Mouse (Mus musculus) MEL (cell line): ENCODE data around the gene Pfkfb4. TPM values are rescaled to one million over a fixed set of nuclear protein-coding genes. Genes with fewer than 3 reads are reported as not detected.

Experiments used
- DNase-seq: peaks from one replicate; pipeline ENCODE4 v3.0.0; 2011; ENCODE audit warnings: low read depth, low spot score
- H3K27ac ChIP-seq: 2 replicates; pipeline ENCODE4 v1.5.1; 2012; ENCODE audit warnings: low read depth, mild to moderate bottlenecking, control low read depth, low read length, moderate library complexity; ENCODE audit not compliant: control insufficient read depth
- H3K27me3 ChIP-seq, 2 experiments: fragments of 150-350 bp in 1 of 2; sonication (generic) in 1 of 2; 2 replicates each; pipeline ENCODE4 v1.6.1; 2012; ENCODE audit warnings: low read length in 2 of 2, mild to moderate bottlenecking in 2 of 2, improper control_type of control experiment in 1 of 2, moderate library complexity in 1 of 2; ENCODE audit not compliant: insufficient read depth in 2 of 2, control insufficient read depth in 1 of 2
- H3K36me3 ChIP-seq, 2 experiments: 2 replicates each; pipeline ENCODE4 v1.6.1; 2012 to 2014; ENCODE audit warnings: low read length in 2 of 2, improper control_type of control experiment in 1 of 2, inconsistent platforms in 1 of 2, mild to moderate bottlenecking in 1 of 2; ENCODE audit not compliant: insufficient read depth in 2 of 2, control insufficient read depth in 1 of 2
- H3K4me1 ChIP-seq, 2 experiments: fragments of 150-350 bp in 1 of 2; sonication (generic) in 1 of 2; 2 replicates each; pipeline ENCODE4 v1.6.1; 2012; ENCODE audit warnings: low read length in 2 of 2, improper control_type of control experiment in 1 of 2, mild to moderate bottlenecking in 1 of 2; ENCODE audit not compliant: insufficient read depth in 2 of 2, control insufficient read depth in 1 of 2
- H3K4me3 ChIP-seq, 2 experiments: fragments of 150-350 bp in 1 of 2; sonication (generic) in 1 of 2; 2 replicates each; pipeline ENCODE4 v1.5.1; 2012; ENCODE audit warnings: low read depth in 2 of 2, low read length in 2 of 2, mild to moderate bottlenecking in 2 of 2, moderate library complexity in 2 of 2, control low read depth in 1 of 2, improper control_type of control experiment in 1 of 2; ENCODE audit not compliant: control insufficient read depth in 1 of 2, insufficient read depth in 1 of 2
- H3K79me2 ChIP-seq: 2 replicates; pipeline ENCODE4 v1.6.1; 2012; ENCODE audit warnings: mild to moderate bottlenecking, low read length, moderate library complexity; ENCODE audit not compliant: control insufficient read depth, poor library complexity, insufficient read depth
- H3K9ac ChIP-seq: 2 replicates; pipeline ENCODE4 v1.6.1; 2012; ENCODE audit warnings: low read depth, mild to moderate bottlenecking, control low read depth, low read length, moderate library complexity; ENCODE audit not compliant: control insufficient read depth, poor library complexity, severe bottlenecking
- H3K9me3 ChIP-seq: fragments of 150-350 bp; sonication (generic); replicated peaks from 2 replicates; pipeline ENCODE4 v1.6.1; 2012; ENCODE audit warnings: mild to moderate bottlenecking, low read length, improper control_type of control experiment, moderate library complexity; ENCODE audit not compliant: insufficient read depth
- EP300 ChIP-seq, 2 experiments: IDR thresholded peaks; 2 replicates each; pipeline ENCODE4 v1.6.1; 2011; ENCODE audit warnings: improper control_type of control experiment in 2 of 2, low read length in 2 of 2, low read depth in 1 of 2, mild to moderate bottlenecking in 1 of 2
- ETS1 ChIP-seq: IDR thresholded peaks from 2 replicates; pipeline ENCODE4 v1.6.1; 2012; ENCODE audit warnings: low read depth, mild to moderate bottlenecking, inconsistent platforms, low read length, improper control_type of control experiment, moderate library complexity
- GABPA ChIP-seq: IDR thresholded peaks from 2 replicates; pipeline ENCODE4 v1.6.1; 2012; ENCODE audit warnings: low read depth, mild to moderate bottlenecking, inconsistent platforms, low read length, improper control_type of control experiment, moderate library complexity
- HCFC1 ChIP-seq: IDR thresholded peaks from 2 replicates; pipeline ENCODE4 v1.6.1; 2012; ENCODE audit warnings: low read depth, mild to moderate bottlenecking, inconsistent platforms, low read length, improper control_type of control experiment, moderate library complexity
- JUND ChIP-seq: IDR thresholded peaks from 2 replicates; pipeline ENCODE4 v1.6.1; 2011; ENCODE audit warnings: low read depth, mild to moderate bottlenecking, improper control_type of control experiment, low read length
- KAT2A ChIP-seq: conservative IDR thresholded peaks from 2 replicates; pipeline ENCODE4 v1.6.1; 2012; ENCODE audit warnings: low read depth, low read length, improper control_type of control experiment, inconsistent platforms
- MAFK ChIP-seq: IDR thresholded peaks from 2 replicates; pipeline ENCODE4 v1.6.1; 2011; ENCODE audit warnings: low read depth, mild to moderate bottlenecking, low read length, improper control_type of control experiment, borderline replicate concordance
- MEF2A ChIP-seq: IDR thresholded peaks from 2 replicates; pipeline ENCODE4 v1.6.1; 2014; ENCODE audit warnings: low read depth, mild to moderate bottlenecking, inconsistent platforms, low read length, improper control_type of control experiment; ENCODE audit not compliant: poor library complexity, insufficient replicate concordance, severe bottlenecking; ENCODE audit errors: extremely low read depth
- MXI1 ChIP-seq: IDR thresholded peaks from 2 replicates; pipeline ENCODE4 v1.6.1; 2011; ENCODE audit warnings: mild to moderate bottlenecking, low read depth, low read length, improper control_type of control experiment
- MYB ChIP-seq: IDR thresholded peaks from 2 replicates; pipeline ENCODE4 v1.6.1; 2011; ENCODE audit warnings: mild to moderate bottlenecking, low read depth, low read length, improper control_type of control experiment
- NELFE ChIP-seq: IDR thresholded peaks from 2 replicates; pipeline ENCODE4 v1.6.1; 2011; ENCODE audit warnings: low read depth, low read length, improper control_type of control experiment
- POLR2AphosphoS5 ChIP-seq: IDR thresholded peaks from 2 replicates; pipeline ENCODE4 v1.6.1; 2012; ENCODE audit warnings: low read depth, borderline replicate concordance, mild to moderate bottlenecking, inconsistent platforms, low read length, moderate library complexity, mixed read lengths
- RCOR1 ChIP-seq: IDR thresholded peaks from 2 replicates; pipeline ENCODE4 v1.6.1; 2012; ENCODE audit warnings: low read depth, mild to moderate bottlenecking, inconsistent platforms, low read length, improper control_type of control experiment
- TAL1 ChIP-seq: IDR thresholded peaks from 2 replicates; pipeline ENCODE4 v1.6.1; 2012; ENCODE audit warnings: mild to moderate bottlenecking, inconsistent platforms, low read length, moderate library complexity, mixed read lengths
- TCF12 ChIP-seq: IDR thresholded peaks from 2 replicates; pipeline ENCODE4 v1.6.1; 2014; ENCODE audit warnings: low read depth, mild to moderate bottlenecking, inconsistent platforms, low read length, improper control_type of control experiment, moderate library complexity
- UBTF ChIP-seq: IDR thresholded peaks from 2 replicates; pipeline ENCODE4 v1.6.1; 2012; ENCODE audit warnings: low read depth, mild to moderate bottlenecking, inconsistent platforms, low read length, improper control_type of control experiment, moderate library complexity, borderline replicate concordance; ENCODE audit not compliant: insufficient read depth
- USF1 ChIP-seq: IDR thresholded peaks from 2 replicates; pipeline ENCODE4 v1.6.1; 2014; ENCODE audit warnings: low read depth, mild to moderate bottlenecking, inconsistent platforms, low read length, improper control_type of control experiment, moderate library complexity
- USF2 ChIP-seq, 2 experiments: IDR thresholded peaks; 2 replicates each; pipeline ENCODE4 v1.6.1; 2011 to 2012; ENCODE audit warnings: improper control_type of control experiment in 2 of 2, low read length in 2 of 2, borderline replicate concordance in 1 of 2, inconsistent platforms in 1 of 2, low read depth in 1 of 2, mild to moderate bottlenecking in 1 of 2; ENCODE audit not compliant: insufficient read depth in 1 of 2
- ZMIZ1 ChIP-seq: IDR thresholded peaks from 2 replicates; pipeline ENCODE4 v1.6.1; 2012; ENCODE audit warnings: low read depth, mild to moderate bottlenecking, inconsistent platforms, low read length, improper control_type of control experiment, moderate library complexity
- polyA plus RNA-seq, 2 experiments: library from polyadenylated mRNA; stranded (reverse) in 1 of 2; unstranded in 1 of 2; fragments of >175 nt in 1 of 2; fragments of >200 nt in 1 of 2; gene quantifications; 2 replicates each; pipeline versions ENCODE4 v1.2.1 to v1.2.4; 2012; ENCODE audit warnings: low replicate concordance in 2 of 2, low read depth in 1 of 2; ENCODE audit not compliant: insufficient read length in 2 of 2, insufficient read depth in 1 of 2, missing spikeins in 1 of 2
- total RNA-seq: library from RNA; depleted of rRNA; stranded (reverse); fragments of 300-350 nt; gene quantifications from 2 replicates; pipeline ENCODE4 v1.2.3, GENCODE M21; 2012

Pfkfb4 gene
- total and polyA plus RNA-seq, 3 experiments, result 3.2 to 6.4 TPM; not detected in 1

GRCm38 (mm10) chr9:109031001-109031400 lies 39.4 kb downstream of the Pfkfb4 start (continued):
- TF ChIP-seq MAFK, result no peak
- TF ChIP-seq USF1, result no peak
- no peak for TF ChIP-seq JUND

- Histone ChIP-seq H3K9me3 (no peaks in the 10 kb centered on the region), H3K79me2 (no peaks in the 10 kb centered on the region)
- no peak for TF ChIP-seq MXI1
- no peak for TF ChIP-seq USF2 (IDR thresholded peaks at IDR 0.05; ENCODE audit: borderline replicate concordance in 1 of 2, insufficient read depth in 1 of 2, low read depth in 1 of 2, low read length in 2 of 2)
- TF ChIP-seq MAFK, result no peak
- TF ChIP-seq TCF12, result no peak
- no peak for TF ChIP-seq JUND
- TF ChIP-seq KAT2A, result no peak
- TF ChIP-seq ZMIZ1, result no peak
- TF ChIP-seq EP300 (IDR thresholded peaks at IDR 0.05; ENCODE audit: low read depth in 1 of 2, low read length in 2 of 2), result no peak
- TF ChIP-seq TAL1, result no peak
- TF ChIP-seq POLR2AphosphoS5, result no peak
- TF ChIP-seq NELFE, result no peak
- TF ChIP-seq ETS1, result no peak
- TF ChIP-seq GABPA, result no peak
- no peak for TF ChIP-seq MEF2A
- TF ChIP-seq HCFC1, result no peak
- TF ChIP-seq UBTF, result no peak
- no peak for TF ChIP-seq RCOR1
- no peak for TF ChIP-seq MYB
- TF ChIP-seq, all 39 proteins: peak for 0
- Histone ChIP-seq H3K36me3 (peaks cover 0 to 7% of the 10 kb centered on the region in 2 experiments; a peak in 2 of 4 replicates), H3K27me3 (no peaks in the 10 kb centered on the region), H3K9ac (no peak overlapping the region), H3K27ac (no peak overlapping the region), H3K4me1 (peaks cover 5 to 11% of the 10 kb centered on the region in 2 experiments), H3K4me3 (no peak overlapping the region)
- no peak for DNase-seq
Measured at GRCm38 (mm10) chr9:109031686-109032085, 40.1 kb downstream of the Pfkfb4 start.
